Mouse (Mus musculus) forebrain, embryonic 10.5 days (tissue): ENCODE measurements around the gene Lbhd2. TPM values are rescaled to one million over a fixed set of nuclear protein-coding genes. Genes with fewer than 3 reads are reported as not detected.

Source experiments
- DNase-seq: peaks from one replicate; pipeline ENCODE4 v3.0.0-alpha.2; 2017; ENCODE audit warnings: low spot score; ENCODE audit errors: extremely low spot score
- H3K27ac ChIP-seq: fragments of 300-500 bp; sonication (generic); 2 replicates; pipeline ENCODE4 v1.5.1; 2016; ENCODE audit warnings: mild to moderate bottlenecking
- H3K27me3 ChIP-seq: fragments of 300-500 bp; sonication (generic); 2 replicates; pipeline ENCODE4 v1.6.1; 2016; ENCODE audit warnings: mild to moderate bottlenecking; ENCODE audit not compliant: poor library complexity, severe bottlenecking
- H3K36me3 ChIP-seq: fragments of 300-500 bp; sonication (generic); replicated peaks from 2 replicates; pipeline ENCODE4 v1.6.1; 2016; ENCODE audit warnings: mild to moderate bottlenecking, moderate library complexity
- H3K4me1 ChIP-seq: fragments of 300-500 bp; sonication (generic); 2 replicates; pipeline ENCODE4 v1.6.1; 2016
- H3K4me3 ChIP-seq: fragments of 300-500 bp; sonication (generic); 2 replicates; pipeline ENCODE4 v1.5.1; 2016; ENCODE audit warnings: mild to moderate bottlenecking, moderate library complexity
- H3K9me3 ChIP-seq: fragments of 300-500 bp; sonication (generic); 2 replicates; pipeline ENCODE4 v1.6.1; 2016; ENCODE audit warnings: mild to moderate bottlenecking, moderate library complexity
- WGBS: fragments of 180-500 bp; shearing (Covaris S2); methylation state at CpG from one replicate; pipeline ENCODE4 v1.1.7; 2016; 5-methylcytosine and 5-hydroxymethylcytosine counted together
- polyA plus RNA-seq: library from polyadenylated mRNA; unstranded; fragments of >200 nt; fragmentation: Nextera tagmentation; extraction: Ambion mirVana; gene quantifications from 2 replicates; pipeline ENCODE4 v1.2.1, GENCODE M21; 2016

The Lbhd2 gene
- polyA plus RNA-seq, 1 experiment from 2014 or later, result not detected

DNA sequence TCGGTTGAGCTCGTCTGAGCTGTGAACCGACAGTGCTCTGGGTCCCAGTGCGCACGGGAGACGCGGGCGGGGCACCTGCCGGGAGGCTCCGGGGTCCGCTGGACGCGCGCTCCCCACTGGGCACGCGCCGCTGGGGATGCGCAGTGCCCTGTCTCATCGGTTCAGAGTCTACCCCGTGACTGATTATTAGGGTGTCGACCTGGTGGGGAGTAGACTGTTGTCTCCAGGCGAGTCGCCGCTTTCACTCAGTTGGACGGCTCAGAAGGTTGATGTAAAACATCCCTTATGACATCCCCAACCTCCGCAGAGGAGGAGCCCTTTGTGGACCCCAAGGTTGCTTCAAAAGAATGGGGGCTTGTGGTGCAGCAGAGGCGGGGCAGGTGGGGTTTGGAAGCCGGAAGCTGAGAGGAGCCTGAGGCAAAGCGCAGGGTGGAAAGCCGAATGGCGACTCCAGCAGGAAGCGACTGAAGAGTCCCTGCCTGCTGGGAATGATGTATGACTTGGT is 28.6 kb upstream of the Lbhd2 start:
- Histone ChIP-seq H3K27me3 (no peaks in the 10 kb centered on the region), H3K36me3 (no peaks in the 10 kb centered on the region), H3K4me3 (peak overlapping the region; percentile 98), H3K4me1 (peaks cover 41% of the 10 kb centered on the region), H3K9me3 (no peaks in the 10 kb centered on the region), H3K27ac (peak overlapping the region; percentile 94)
- WGBS, result 0% methylated on average over 32 of the region's 32 CpGs
- DNase-seq, result peak; percentile 58

DNA sequence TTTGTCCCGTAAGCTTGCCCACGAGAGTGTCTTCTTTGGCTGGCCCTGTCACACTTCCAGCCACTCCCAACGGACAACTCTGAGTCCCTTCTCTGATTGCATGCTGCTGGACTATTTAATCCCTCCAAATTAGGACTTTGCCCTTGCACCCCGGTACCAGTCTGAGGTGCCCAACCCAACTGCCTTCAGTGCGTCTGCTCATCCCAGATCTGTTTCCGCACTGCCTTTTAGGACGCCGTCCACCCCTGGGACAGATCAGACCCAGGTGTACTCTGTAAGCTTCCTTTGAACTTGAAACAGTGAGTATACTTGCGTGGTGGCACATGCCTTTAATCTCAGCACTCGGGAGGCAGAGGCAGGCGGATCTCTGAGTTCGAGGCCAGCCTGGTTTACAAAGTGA is 27.8 kb upstream of the Lbhd2 start:
- peaks cover 41% of the 10 kb centered on the region for H3K4me1 ChIP-seq
- no peak for DNase-seq
- H3K27me3 ChIP-seq, result no peaks in the 10 kb centered on the region
- peak overlapping the region; percentile 98 for H3K4me3 ChIP-seq
- peak overlapping the region; percentile 94 for H3K27ac ChIP-seq
- H3K36me3 ChIP-seq, result no peaks in the 10 kb centered on the region
- H3K9me3 ChIP-seq, result no peaks in the 10 kb centered on the region
- WGBS, result 75% methylated on average over 12 of the region's 12 CpGs

DNA sequence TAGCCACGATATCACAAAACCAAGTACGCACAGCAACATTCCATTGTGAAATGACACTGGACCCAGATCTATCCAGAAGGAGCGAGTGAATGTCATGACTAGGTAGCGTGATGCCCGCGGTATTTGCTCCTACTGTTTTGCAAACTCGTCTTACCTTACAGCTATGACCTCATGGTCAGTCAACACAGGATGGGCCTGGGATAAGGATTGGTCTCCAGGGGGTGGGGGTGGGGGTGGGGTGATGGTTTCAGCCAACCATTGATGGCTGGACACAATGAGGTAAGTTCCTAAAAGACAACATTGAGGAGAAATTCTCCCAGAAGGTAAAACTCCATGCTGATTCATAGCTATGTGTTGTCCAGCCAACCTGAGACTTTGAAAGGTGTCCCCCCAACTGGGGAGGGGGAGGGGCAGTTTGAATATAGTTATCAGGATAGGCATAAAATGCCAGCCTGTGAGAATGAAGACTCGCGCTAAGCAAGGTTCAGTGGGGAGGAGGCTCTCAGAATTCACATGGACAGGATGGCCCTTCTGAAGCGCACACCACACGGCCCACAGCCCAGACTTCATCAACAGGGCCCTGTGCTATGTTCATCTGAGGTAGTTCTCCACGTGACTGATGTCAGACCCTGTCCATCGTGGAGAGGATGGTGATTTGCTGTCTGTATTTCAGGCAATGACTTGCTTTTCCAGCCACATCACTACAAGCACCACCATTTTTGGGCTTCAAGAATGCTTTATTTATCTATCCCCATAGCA is 20.5 kb upstream of the Lbhd2 start:
- DNase-seq, result no peak
- H3K27me3 ChIP-seq, result no peaks in the 10 kb centered on the region
- H3K27ac ChIP-seq, result no peak overlapping the region
- no peak overlapping the region for H3K4me3 ChIP-seq
- peaks cover 10% of the 10 kb centered on the region; the same call in 1 of the 2 replicates for H3K4me1 ChIP-seq
- WGBS, result 88% methylated on average over 13 of the region's 13 CpGs
- no peaks in the 10 kb centered on the region for H3K9me3 ChIP-seq
- H3K36me3 ChIP-seq, result no peaks in the 10 kb centered on the region

DNA sequence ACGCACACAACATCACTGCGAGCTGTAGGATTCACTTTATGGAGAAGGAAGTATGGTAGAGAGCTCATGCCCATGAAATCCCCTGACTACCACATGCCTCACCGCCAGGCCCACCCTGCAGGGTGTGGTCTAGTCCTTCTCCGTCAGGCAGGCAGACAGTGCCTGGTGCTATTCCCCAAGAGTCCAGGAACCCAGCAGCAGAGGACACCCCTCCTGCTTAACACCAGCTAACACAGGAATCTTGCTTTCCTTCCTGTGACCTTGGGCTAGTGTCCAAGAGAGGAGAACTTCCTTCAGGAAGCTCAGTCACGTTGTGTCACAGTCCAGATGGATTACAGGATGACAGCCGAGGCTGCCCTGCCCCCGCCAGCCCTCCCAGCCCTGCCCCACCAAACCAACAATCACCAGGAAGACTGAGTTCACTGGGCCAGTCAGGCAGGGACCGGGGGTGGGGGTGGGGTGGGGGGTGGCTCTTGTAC is 19.9 kb upstream of the Lbhd2 start:
- H3K27me3 ChIP-seq, result no peaks in the 10 kb centered on the region
- peaks cover 10% of the 10 kb centered on the region; the same call in 1 of the 2 replicates for H3K4me1 ChIP-seq
- H3K4me3 ChIP-seq, result no peak overlapping the region
- no peak for DNase-seq
- no peaks in the 10 kb centered on the region for H3K9me3 ChIP-seq
- 77% methylated on average over 8 of the region's 8 CpGs for WGBS
- H3K36me3 ChIP-seq, result no peaks in the 10 kb centered on the region
- 0 out of 2 replicates have a peak overlapping the region, but pooled peaks have one; percentile 7 for H3K27ac ChIP-seq

DNA sequence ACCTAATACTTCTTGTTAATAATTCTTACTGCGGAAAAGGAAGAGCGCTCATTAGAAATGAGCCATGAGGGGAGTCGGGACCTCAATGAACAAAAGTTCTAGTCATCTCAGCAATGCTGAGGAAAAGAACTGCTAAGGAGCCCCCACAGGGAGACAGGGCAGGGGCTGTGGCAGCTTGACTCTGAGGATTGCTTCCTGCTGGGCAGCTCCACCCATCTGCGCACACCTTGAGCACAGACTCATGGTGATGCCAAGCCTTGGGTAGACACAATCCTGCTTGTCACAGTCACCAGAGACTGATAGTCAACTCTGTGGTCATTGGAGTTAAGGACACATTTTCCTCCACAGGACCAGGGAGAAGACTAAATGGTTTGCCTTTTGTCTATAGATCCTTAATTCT is 19.5 kb upstream of the Lbhd2 start:
- H3K27me3 ChIP-seq, result no peaks in the 10 kb centered on the region
- no peak overlapping the region for H3K4me3 ChIP-seq
- no peaks in the 10 kb centered on the region for H3K9me3 ChIP-seq
- H3K4me1 ChIP-seq, result peaks cover 10% of the 10 kb centered on the region; the same call in 1 of the 2 replicates
- WGBS, result 86% methylated on average over 4 of the region's 4 CpGs
- no peak for DNase-seq
- 0 out of 2 replicates have a peak overlapping the region, but pooled peaks have one; percentile 7 for H3K27ac ChIP-seq
- H3K36me3 ChIP-seq, result no peaks in the 10 kb centered on the region

DNA sequence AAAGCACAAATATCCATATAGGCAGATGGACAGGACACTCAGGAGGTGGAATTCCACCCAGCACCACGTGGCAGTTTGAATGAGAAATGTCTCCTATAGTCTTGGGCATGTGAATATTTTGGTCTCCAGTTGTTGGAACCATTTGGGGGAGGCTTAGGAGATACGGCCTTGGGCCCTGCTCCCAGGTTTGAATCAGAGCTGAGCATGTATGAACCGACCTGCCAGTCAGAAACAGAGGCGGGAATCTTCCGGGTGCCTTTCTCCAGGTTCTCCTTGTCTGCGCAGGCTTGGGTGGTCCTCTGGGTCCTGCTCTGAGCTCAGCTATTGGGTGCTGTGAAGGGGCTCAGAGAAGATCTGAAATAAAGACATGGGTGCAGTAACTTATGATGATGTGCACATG is 12.6 kb upstream of the Lbhd2 start:
- Histone ChIP-seq H3K4me3 (no peak overlapping the region), H3K9me3 (no peaks in the 10 kb centered on the region), H3K27ac (no peak overlapping the region), H3K36me3 (no peaks in the 10 kb centered on the region), H3K4me1 (no peaks in the 10 kb centered on the region), H3K27me3 (no peaks in the 10 kb centered on the region)
- WGBS, result 80% methylated on average over 6 of the region's 6 CpGs
- no peak for DNase-seq

DNA sequence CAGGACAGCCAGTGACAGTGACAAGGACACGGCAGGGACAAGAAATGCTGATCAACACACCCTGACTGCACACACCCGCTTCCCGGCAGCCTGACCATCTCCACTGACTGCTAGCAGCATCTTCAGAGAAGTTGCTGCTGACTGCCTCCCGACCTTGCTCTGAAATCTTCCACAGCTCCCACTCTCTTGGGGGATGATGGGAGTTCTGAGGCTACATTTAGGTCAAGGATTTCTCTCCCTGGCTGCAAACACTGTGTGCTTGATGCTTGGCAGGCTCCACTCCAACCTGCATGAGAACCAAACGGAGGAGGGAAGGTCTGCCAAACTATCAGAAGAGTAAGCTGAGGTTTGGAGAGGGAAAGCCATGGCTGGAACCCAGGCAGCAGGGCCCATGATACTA is 9.6 kb upstream of the Lbhd2 start:
- Histone ChIP-seq H3K27ac (no peak overlapping the region), H3K4me1 (peaks cover 5% of the 10 kb centered on the region), H3K36me3 (no peaks in the 10 kb centered on the region), H3K4me3 (no peak overlapping the region), H3K27me3 (peaks cover 5% of the 10 kb centered on the region), H3K9me3 (no peaks in the 10 kb centered on the region)
- WGBS, result 77% methylated on average over 5 of the region's 5 CpGs
- no peak for DNase-seq

DNA sequence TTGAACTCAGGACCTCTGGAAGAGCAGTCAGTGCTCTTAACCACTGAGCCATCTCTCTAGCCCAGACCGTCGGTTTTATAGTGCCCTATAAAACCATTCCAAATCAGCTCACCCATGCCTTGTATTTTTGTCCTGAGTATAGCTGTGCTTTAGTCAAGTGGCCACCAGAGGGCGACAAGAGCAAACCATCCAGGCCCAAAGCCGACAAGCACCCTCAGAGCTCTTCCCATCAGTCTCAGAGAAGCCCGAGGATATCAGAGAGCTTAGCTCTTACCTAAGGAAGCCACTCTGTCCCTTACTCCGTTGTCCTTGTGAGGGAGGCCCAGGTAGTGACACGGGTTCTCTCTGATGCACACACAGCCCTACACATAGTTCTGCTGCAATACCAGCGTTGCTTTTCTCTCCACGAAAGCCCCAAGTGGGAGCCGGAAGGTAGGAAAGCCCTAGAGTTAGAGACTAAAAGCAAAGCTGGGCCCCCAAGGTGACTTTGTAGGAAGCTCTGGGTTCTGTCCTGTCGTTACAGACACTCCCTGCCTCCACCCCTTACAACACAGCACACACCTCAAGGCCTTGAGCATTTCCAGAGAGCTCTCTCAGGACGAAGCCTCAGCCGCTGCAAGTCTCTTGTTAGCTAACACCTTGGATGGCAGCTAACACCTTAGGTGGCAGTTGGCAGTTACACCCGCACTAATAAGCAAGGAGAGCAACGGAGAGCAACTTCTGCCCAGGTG is 5.0 kb upstream of the Lbhd2 start:
- H3K9me3 ChIP-seq, result no peaks in the 10 kb centered on the region
- DNase-seq, result peak; percentile 75
- H3K27ac ChIP-seq, result 0 out of 2 replicates have a peak overlapping the region, but pooled peaks have one; percentile 25
- H3K27me3 ChIP-seq, result peaks cover 29% of the 10 kb centered on the region
- no peaks in the 10 kb centered on the region for H3K36me3 ChIP-seq
- WGBS, result 24% methylated on average over 15 of the region's 15 CpGs
- H3K4me1 ChIP-seq, result peaks cover 12% of the 10 kb centered on the region
- H3K4me3 ChIP-seq, result no peak overlapping the region

DNA sequence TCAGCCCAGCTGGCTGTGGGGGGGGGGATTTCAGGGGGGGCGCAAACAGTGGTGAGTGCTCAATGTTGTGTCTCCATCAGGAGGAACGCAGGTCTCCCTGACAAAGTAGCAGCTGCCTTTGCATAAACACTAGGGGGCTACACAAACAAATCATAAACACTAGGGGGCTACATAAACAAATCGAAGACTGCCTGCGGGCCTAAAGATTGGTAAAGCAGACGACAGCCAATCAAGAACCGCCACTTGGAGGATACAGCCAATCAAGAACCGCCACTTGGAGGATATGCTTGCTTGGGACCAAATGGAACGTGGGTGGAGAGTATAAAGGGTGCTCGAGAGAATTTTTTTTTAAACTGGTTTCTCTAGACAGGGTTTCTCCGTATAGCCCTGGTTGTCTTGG is 1.7 kb upstream of the Lbhd2 start:
- no peaks in the 10 kb centered on the region for H3K36me3 ChIP-seq
- no peak for DNase-seq
- peaks cover 29% of the 10 kb centered on the region for H3K4me1 ChIP-seq
- no peaks in the 10 kb centered on the region for H3K9me3 ChIP-seq
- peaks cover 62% of the 10 kb centered on the region for H3K27me3 ChIP-seq
- H3K4me3 ChIP-seq, result no peak overlapping the region
- H3K27ac ChIP-seq, result no peak overlapping the region
- WGBS, result 72% methylated on average over 10 of the region's 10 CpGs

DNA sequence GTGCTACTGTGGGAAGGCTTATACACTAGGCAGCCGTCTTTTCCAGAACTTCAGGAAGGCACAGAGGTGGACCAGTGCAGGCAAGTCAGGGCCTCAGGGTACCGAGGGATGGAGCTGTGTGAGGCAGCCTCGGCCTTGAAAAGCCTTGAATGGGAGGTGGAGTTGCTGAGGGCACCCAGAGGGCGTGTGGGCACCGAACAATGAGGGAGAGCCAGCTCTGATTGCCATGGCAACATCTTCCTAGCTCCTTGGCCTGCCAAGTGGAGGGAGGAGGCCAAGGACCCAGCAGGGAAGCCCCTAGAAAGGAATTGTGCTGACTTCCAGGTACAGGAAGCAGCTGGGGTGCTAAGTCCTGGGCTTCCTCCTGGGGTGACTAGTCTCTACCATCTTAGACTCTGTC is 3.0 kb downstream of the Lbhd2 start:
- Histone ChIP-seq H3K36me3 (no peaks in the 10 kb centered on the region), H3K4me1 (peaks cover 40% of the 10 kb centered on the region), H3K27me3 (peaks cover 78% of the 10 kb centered on the region), H3K9me3 (no peaks in the 10 kb centered on the region), H3K27ac (peak overlapping the region; percentile 18), H3K4me3 (no peak overlapping the region)
- no peak for DNase-seq
- 15% methylated on average over 5 of the region's 5 CpGs for WGBS

DNA sequence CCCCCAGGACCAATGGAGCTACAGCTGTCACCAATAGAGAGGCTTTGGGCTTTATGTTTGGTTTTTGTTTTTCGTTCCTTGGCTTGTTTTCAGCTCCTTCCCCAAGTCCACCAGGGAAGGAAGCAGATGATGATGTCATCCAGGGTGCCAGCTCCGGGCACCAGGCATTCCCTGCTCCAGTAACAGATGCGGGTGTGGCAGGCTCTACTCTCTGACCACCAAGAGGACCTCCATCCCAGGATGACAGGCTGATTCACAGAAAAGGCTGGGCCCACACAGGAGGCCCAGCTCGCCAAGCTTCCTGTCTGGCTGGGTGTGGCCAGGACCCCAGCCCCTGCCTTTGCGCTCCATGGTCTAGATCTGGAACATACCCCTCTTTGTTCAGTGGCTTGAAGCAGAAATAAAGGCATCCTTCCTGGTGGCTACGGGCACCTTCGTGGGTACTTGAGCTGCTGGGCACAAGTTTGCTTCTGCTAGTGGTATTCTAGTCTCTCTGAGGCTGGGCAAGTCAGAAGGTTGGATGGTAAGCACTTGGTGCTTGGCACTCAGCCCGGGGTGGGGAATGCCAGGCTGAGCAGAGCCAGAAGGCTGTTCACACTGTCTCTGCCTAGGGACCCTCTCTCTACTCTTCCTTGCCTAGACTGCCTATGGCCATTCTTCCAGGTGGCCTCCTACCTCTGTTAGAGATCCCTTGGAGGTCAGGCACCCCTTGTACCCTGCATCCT is 5.2 kb downstream of the Lbhd2 start:
- Histone ChIP-seq H3K4me1 (peaks cover 43% of the 10 kb centered on the region), H3K27me3 (peaks cover 82% of the 10 kb centered on the region), H3K4me3 (no peak overlapping the region), H3K27ac (no peak overlapping the region), H3K36me3 (no peaks in the 10 kb centered on the region), H3K9me3 (no peaks in the 10 kb centered on the region)
- WGBS, result 79% methylated on average over 8 of the region's 8 CpGs
- no peak for DNase-seq

DNA sequence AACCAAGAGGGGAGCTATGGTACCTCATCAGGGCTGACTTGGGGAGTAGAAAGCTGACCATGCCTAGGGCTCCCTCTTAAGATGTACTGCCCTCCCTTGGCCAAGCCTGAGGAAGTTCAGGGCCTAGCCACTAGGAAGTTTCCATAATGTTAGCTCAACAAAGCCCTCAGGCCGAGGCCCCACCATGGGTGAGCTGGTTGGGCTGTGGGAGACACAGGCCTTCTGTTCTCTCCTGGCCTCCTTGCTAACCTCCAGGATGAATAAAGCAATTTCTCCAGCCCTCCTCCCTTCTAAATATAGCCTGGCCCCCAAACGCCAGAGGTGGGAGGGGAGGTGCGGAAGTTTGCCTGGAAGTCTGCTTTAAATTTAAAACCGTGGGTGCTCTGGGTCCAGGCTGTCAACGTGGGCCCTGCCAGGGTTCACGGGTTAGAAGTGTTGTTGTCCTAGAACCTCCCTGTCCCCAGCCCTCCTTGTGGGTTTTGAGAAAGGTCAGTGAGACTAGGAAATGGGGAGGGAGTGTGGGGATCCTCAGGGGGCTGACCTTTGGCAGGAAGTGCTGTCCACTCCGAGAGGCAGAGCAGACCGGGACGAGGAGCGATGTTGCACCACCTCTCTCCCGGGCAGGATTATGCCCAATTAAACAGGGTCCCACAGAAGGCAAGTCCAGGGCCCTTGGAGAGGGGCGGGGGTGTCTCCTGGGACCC is 6.1 kb downstream of the Lbhd2 start:
- Histone ChIP-seq H3K27me3 (peaks cover 82% of the 10 kb centered on the region), H3K27ac (peak overlapping the region; percentile 73)
- 21% methylated on average over 12 of the region's 12 CpGs for WGBS

More for the DNA sequence above, 6.1 kb downstream of the Lbhd2 start:
- Histone ChIP-seq H3K9me3 (no peaks in the 10 kb centered on the region), H3K36me3 (no peaks in the 10 kb centered on the region), H3K4me3 (peak overlapping the region; percentile 49), H3K4me1 (peaks cover 47% of the 10 kb centered on the region)
- no peak for DNase-seq
